Mouse (Mus musculus): ENCODE measurements around the gene Zbtb9. TPM values are rescaled to one million over a fixed set of nuclear protein-coding genes. Genes with fewer than 3 reads are reported as not detected.

Gene Zbtb9
- polyA plus RNA-seq, 1 experiment = 9.8 TPM

DNA sequence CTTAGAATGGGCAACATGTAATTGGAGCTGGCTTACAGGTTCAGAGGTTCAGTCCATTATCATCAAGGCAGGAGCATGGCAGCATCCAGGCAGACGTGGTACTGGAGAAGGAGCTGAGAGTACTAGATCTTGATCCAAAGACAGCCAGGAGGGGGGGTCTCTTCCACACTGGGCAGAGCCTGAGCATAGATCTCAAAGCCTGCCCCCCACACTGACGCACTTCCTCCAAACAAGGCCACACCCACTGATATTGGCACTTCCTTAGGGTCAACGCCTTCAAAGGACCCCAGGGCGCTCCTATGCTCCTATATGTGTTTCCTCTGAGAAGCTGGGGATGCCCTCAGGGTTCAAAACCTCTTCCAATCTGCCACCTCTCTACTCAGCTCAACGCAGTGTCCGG lies 22.0 kb downstream of the Zbtb9 start:
- Histone ChIP-seq H3K27ac (ENCODE audit: control insufficient read depth, insufficient read depth, low read depth, low read length) (no peak overlapping the region), H3K4me1 (ENCODE audit: control insufficient read depth, insufficient read depth, low read length) (peaks cover 5% of the 10 kb centered on the region), H3K4me3 (ENCODE audit: control insufficient read depth, low read depth, low read length) (no peak overlapping the region), H3K27me3 (ENCODE audit: control insufficient read depth, insufficient read depth, low read length) (no peaks in the 10 kb centered on the region), H3K36me3 (ENCODE audit: control insufficient read depth, insufficient read depth, low read length) (no peaks in the 10 kb centered on the region)
- no peak for TF ChIP-seq POLR2A (IDR thresholded peaks at IDR 0.05; ENCODE audit: control insufficient read depth, low read depth, low read length)
- no peak for TF ChIP-seq CTCF (IDR thresholded peaks at IDR 0.05; ENCODE audit: control insufficient read depth, insufficient read depth, insufficient replicate concordance, low read depth, low read length)

DNA sequence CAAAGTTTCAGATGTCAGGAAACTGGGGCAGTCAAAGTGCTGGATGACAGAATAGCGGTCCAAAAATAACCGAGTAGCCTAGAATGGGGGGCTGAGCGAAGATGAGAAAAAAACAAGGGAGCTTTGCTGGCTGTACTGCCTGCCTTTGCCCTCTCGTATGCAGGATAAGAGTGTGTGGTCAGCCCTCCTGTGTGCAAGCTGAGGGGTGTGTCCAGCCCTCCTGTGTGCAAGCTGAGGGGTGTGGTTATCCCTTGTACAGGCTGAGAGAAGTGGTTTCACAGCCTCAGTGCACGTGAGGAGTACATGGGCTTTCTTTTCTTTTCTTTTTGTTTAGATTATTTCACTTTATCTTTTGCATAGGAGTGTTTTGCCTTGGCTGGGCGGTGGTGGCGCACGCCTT lies 22.6 kb downstream of the Zbtb9 start:
- H3K27ac ChIP-seq (ENCODE audit: control insufficient read depth, insufficient read depth, low read depth, low read length) = no peak overlapping the region
- TF ChIP-seq POLR2A (IDR thresholded peaks at IDR 0.05; ENCODE audit: control insufficient read depth, low read depth, low read length) (no peak), CTCF (IDR thresholded peaks at IDR 0.05; ENCODE audit: control insufficient read depth, insufficient read depth, insufficient replicate concordance, low read depth, low read length) (no peak)
- H3K36me3 ChIP-seq (ENCODE audit: control insufficient read depth, insufficient read depth, low read length) = no peaks in the 10 kb centered on the region
- H3K4me1 ChIP-seq (ENCODE audit: control insufficient read depth, insufficient read depth, low read length) = peaks cover 6% of the 10 kb centered on the region
- H3K27me3 ChIP-seq (ENCODE audit: control insufficient read depth, insufficient read depth, low read length) = no peaks in the 10 kb centered on the region
- H3K4me3 ChIP-seq (ENCODE audit: control insufficient read depth, low read depth, low read length) = no peak overlapping the region

DNA sequence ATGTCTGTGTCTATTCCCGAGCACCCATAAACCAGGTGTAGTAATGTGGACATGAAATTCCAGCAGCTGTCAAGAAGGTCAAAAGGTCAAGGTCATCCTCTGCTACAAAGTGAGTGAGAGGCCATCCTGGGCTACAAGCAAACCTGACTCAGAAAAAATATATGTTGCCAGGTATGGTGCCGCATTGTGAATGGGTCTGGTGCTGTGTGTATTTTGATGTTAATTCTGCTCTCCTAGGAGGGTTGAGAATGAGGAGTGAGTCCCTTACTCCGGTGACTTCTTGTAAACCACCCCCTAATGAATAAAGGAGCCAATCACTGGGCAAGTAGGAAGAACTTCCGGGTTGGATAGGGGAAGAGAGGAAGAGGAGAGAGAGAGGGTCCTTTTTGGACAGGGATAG lies 24.7 kb downstream of the Zbtb9 start:
- Histone ChIP-seq H3K4me1 (ENCODE audit: control insufficient read depth, insufficient read depth, low read length) (peaks cover 6% of the 10 kb centered on the region), H3K36me3 (ENCODE audit: control insufficient read depth, insufficient read depth, low read length) (no peaks in the 10 kb centered on the region), H3K27ac (ENCODE audit: control insufficient read depth, insufficient read depth, low read depth, low read length) (no peak overlapping the region)

DNA sequence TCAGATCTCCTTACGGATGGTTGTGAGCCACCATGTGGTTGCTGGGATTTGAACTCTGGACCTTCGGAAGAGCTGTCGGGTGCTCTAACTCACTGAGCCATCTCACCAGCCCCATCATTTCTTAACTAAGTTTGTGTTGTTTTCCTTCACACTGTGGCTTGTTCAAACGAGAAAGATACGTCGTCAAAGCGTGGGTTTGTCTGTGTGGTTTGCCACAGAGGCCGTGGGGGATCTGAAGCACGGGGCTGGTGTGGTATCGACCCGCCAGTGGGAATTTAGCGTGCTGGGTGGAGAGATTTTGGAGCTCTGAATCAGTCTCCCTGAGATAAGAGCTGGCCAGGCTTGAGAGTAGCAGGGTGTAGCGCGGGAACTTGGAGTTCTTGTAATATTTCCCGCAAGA lies 25.3 kb downstream of the Zbtb9 start:
- Histone ChIP-seq H3K36me3 (ENCODE audit: control insufficient read depth, insufficient read depth, low read length) (no peaks in the 10 kb centered on the region), H3K27ac (ENCODE audit: control insufficient read depth, insufficient read depth, low read depth, low read length) (no peak overlapping the region), H3K4me1 (ENCODE audit: control insufficient read depth, insufficient read depth, low read length) (peaks cover 6% of the 10 kb centered on the region), H3K4me3 (ENCODE audit: control insufficient read depth, low read depth, low read length) (no peak overlapping the region), H3K27me3 (ENCODE audit: control insufficient read depth, insufficient read depth, low read length) (no peaks in the 10 kb centered on the region)
- TF ChIP-seq CTCF (IDR thresholded peaks at IDR 0.05; ENCODE audit: control insufficient read depth, insufficient read depth, insufficient replicate concordance, low read depth, low read length) (no peak), POLR2A (IDR thresholded peaks at IDR 0.05; ENCODE audit: control insufficient read depth, low read depth, low read length) (no peak)

More for the DNA sequence above, 24.7 kb downstream of the Zbtb9 start:
- Histone ChIP-seq H3K4me3 (ENCODE audit: control insufficient read depth, low read depth, low read length) (no peak overlapping the region), H3K27me3 (ENCODE audit: control insufficient read depth, insufficient read depth, low read length) (no peaks in the 10 kb centered on the region)
- no peak for TF ChIP-seq CTCF (IDR thresholded peaks at IDR 0.05; ENCODE audit: control insufficient read depth, insufficient read depth, insufficient replicate concordance, low read depth, low read length)
- no peak for TF ChIP-seq POLR2A (IDR thresholded peaks at IDR 0.05; ENCODE audit: control insufficient read depth, low read depth, low read length)

DNA sequence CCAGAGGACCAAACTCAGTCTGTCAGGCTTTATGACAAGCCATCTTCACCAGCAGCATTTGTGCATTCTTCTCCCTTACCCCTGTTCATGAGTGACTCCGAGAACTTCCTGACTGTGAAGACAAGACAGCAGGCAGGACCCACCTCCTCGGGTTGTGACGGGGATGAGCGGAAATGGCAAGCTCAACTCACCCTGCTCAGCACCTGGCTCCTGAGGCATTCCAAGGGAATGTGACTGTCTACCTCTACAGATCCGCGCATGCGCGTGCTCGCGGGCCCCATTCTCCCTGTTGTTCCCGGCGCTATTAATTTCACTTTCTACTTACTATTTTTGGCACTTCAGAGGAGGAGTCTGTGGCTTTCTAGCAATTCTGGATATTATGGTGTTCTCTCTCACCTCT lies 27.0 kb downstream of the Zbtb9 start:
- Histone ChIP-seq H3K36me3 (ENCODE audit: control insufficient read depth, insufficient read depth, low read length) (no peaks in the 10 kb centered on the region), H3K27me3 (ENCODE audit: control insufficient read depth, insufficient read depth, low read length) (no peaks in the 10 kb centered on the region), H3K4me1 (ENCODE audit: control insufficient read depth, insufficient read depth, low read length) (peaks cover 8% of the 10 kb centered on the region), H3K4me3 (ENCODE audit: control insufficient read depth, low read depth, low read length) (no peak overlapping the region), H3K27ac (ENCODE audit: control insufficient read depth, insufficient read depth, low read depth, low read length) (no peak overlapping the region)
- no peak for TF ChIP-seq CTCF (IDR thresholded peaks at IDR 0.05; ENCODE audit: control insufficient read depth, insufficient read depth, insufficient replicate concordance, low read depth, low read length)
- TF ChIP-seq POLR2A (IDR thresholded peaks at IDR 0.05; ENCODE audit: control insufficient read depth, low read depth, low read length) = no peak

DNA sequence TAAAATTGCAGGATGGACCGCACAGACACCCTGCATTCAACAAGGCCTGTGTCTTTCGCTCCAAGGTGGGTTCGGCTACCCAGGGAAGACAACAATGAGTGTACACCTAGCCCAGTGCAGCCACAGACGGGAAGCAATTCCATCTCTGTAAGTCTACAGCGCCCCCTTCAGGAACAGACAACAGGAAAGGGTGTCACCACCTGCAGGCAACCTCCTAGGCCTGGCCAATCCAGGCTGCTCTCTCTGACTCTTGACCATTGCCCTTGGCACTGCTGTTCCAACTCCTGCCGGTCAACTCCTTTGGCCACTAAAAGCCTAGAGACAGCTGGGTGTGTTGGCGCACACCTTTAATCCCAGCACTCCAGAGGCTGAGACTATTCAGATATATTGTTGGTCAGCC lies 28.2 kb downstream of the Zbtb9 start:
- Histone ChIP-seq H3K4me1 (ENCODE audit: control insufficient read depth, insufficient read depth, low read length) (peaks cover 13% of the 10 kb centered on the region), H3K36me3 (ENCODE audit: control insufficient read depth, insufficient read depth, low read length) (no peaks in the 10 kb centered on the region), H3K27me3 (ENCODE audit: control insufficient read depth, insufficient read depth, low read length) (no peaks in the 10 kb centered on the region), H3K4me3 (ENCODE audit: control insufficient read depth, low read depth, low read length) (no peak overlapping the region), H3K27ac (ENCODE audit: control insufficient read depth, insufficient read depth, low read depth, low read length) (no peak overlapping the region)
- TF ChIP-seq POLR2A (IDR thresholded peaks at IDR 0.05; ENCODE audit: control insufficient read depth, low read depth, low read length) (no peak), CTCF (IDR thresholded peaks at IDR 0.05; ENCODE audit: control insufficient read depth, insufficient read depth, insufficient replicate concordance, low read depth, low read length) (peak; percentile 19; the same call in 1 of the 2 replicates)

DNA sequence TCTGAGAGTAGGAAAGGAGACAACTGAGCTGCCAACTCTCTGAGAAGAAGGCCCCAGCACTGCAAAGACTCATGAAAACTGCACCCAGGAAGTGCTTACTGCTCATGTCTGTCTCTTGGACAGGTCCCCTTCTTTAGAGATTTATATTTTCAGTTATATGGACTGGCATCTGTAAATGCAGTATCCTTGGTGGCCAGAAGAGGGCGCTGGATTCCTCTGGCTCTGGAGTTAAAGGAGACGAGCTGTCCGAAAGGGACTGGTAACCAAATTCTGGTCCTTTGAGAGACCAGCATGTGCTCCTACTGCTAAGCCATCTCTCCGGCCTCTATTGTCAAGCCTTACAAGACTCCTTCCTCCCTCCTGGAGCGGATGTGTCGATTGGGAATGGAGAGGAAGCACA lies 28.9 kb downstream of the Zbtb9 start:
- no peak overlapping the region for H3K4me3 ChIP-seq (ENCODE audit: control insufficient read depth, low read depth, low read length)
- TF ChIP-seq CTCF (IDR thresholded peaks at IDR 0.05; ENCODE audit: control insufficient read depth, insufficient read depth, insufficient replicate concordance, low read depth, low read length) (peak; percentile 66; the same call in 1 of the 2 replicates), POLR2A (IDR thresholded peaks at IDR 0.05; ENCODE audit: control insufficient read depth, low read depth, low read length) (no peak)
- peaks cover 13% of the 10 kb centered on the region for H3K4me1 ChIP-seq (ENCODE audit: control insufficient read depth, insufficient read depth, low read length)
- no peaks in the 10 kb centered on the region for H3K36me3 ChIP-seq (ENCODE audit: control insufficient read depth, insufficient read depth, low read length)
- no peak overlapping the region for H3K27ac ChIP-seq (ENCODE audit: control insufficient read depth, insufficient read depth, low read depth, low read length)
- H3K27me3 ChIP-seq (ENCODE audit: control insufficient read depth, insufficient read depth, low read length) = no peaks in the 10 kb centered on the region

DNA sequence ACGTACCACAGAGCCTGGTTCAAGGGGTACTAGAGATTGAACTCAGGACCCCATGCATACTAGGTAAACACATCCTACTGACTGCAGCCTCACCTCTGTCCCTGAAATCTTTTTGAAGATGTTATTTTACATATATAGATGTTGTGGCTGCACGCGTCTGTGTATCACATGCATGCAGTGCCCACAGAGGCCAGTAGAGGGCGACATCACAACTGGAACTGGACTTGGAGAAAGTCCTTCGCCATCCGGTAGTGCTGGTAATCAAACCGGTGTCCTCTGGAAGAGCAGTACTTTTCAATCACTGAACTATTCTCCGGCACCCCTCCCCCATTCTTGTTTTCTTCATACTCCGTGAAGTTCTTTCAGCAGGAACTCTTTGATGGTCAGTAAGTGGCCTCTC lies 31.5 kb downstream of the Zbtb9 start:
- Histone ChIP-seq H3K4me1 (ENCODE audit: control insufficient read depth, insufficient read depth, low read length) (peaks cover 13% of the 10 kb centered on the region), H3K27me3 (ENCODE audit: control insufficient read depth, insufficient read depth, low read length) (no peaks in the 10 kb centered on the region), H3K4me3 (ENCODE audit: control insufficient read depth, low read depth, low read length) (peak overlapping the region; percentile 81; the same call in 1 of the 2 replicates), H3K27ac (ENCODE audit: control insufficient read depth, insufficient read depth, low read depth, low read length) (no peak overlapping the region), H3K36me3 (ENCODE audit: control insufficient read depth, insufficient read depth, low read length) (no peaks in the 10 kb centered on the region)
- TF ChIP-seq POLR2A (IDR thresholded peaks at IDR 0.05; ENCODE audit: control insufficient read depth, low read depth, low read length) = no peak
- TF ChIP-seq CTCF (IDR thresholded peaks at IDR 0.05; ENCODE audit: control insufficient read depth, insufficient read depth, insufficient replicate concordance, low read depth, low read length) = peak; percentile 98; the same call in 1 of the 2 replicates
